Mouse (Mus musculus): ENCODE results near the gene Tmem121b.
A peak's percentile ranks its signal among the peaks of the same experiment; 100 is the strongest.

DNA sequence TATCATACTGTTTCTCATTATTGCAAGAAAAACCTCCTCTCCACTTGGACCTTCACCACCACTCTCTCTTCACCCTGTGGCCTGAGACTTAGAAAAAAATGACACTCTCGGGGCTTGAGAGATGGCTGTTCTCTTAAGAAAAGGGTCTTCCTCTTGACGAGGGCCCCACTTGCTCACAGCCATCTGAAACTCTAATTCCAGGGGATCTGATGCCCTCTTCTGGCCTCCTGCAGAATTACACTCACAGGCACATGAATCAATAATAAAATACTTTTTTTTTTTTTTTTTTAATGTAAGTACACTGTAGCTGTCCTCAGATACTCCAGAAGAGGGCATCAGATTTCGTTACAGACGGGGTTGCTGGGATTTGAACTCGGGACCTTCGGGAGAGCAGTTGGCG lies 36.5 kb downstream of the Tmem121b start:
- peak; percentile 97 for TF ChIP-seq ZNF384 (IDR thresholded peaks at IDR 0.05; ENCODE audit: low read depth, low read length)
- no peak for TF ChIP-seq ZC3H11A (IDR thresholded peaks at IDR 0.05; ENCODE audit: borderline replicate concordance, low read depth, low read length)
- TF ChIP-seq MAFK (IDR thresholded peaks at IDR 0.05; ENCODE audit: insufficient read depth, low read depth, low read length), result no peak
- TF ChIP-seq CHD2 (IDR thresholded peaks at IDR 0.05; ENCODE audit: low read depth, low read length), result no peak

Measured in ES-E14 (cell line).